Mouse (Mus musculus) heart, embryonic 15.5 days (tissue): ENCODE measurements around the gene Tab1. TPM values are rescaled to one million over a fixed set of nuclear protein-coding genes. Genes with fewer than 3 reads are reported as not detected.

ENCODE experiments used
- ATAC-seq: fragments of 200-750 bp; cut with Nextera tagmentation; replicated peaks from 2 replicates; pipeline ENCODE4 v1.8.0; 2017; ENCODE audit warnings: low read depth, moderate TSS enrichment; ENCODE audit not compliant: insufficient number of reproducible peaks, insufficient read depth, low FRiP score
- H3K27ac ChIP-seq: fragments of 300-500 bp; sonication (generic); 2 replicates; pipeline ENCODE4 v1.5.1; 2015; ENCODE audit warnings: mild to moderate bottlenecking, inconsistent platforms
- H3K27me3 ChIP-seq: fragments of 300-500 bp; sonication (generic); 2 replicates; pipeline ENCODE4 v1.6.1; 2015; ENCODE audit warnings: inconsistent platforms
- H3K36me3 ChIP-seq: fragments of 300-500 bp; sonication (generic); 2 replicates; pipeline ENCODE4 v1.6.1; 2015; ENCODE audit warnings: mild to moderate bottlenecking, inconsistent platforms
- H3K4me1 ChIP-seq: fragments of 300-500 bp; sonication (generic); replicated peaks from 2 replicates; pipeline ENCODE4 v1.6.1; 2015; ENCODE audit warnings: inconsistent platforms
- H3K4me2 ChIP-seq: fragments of 300-500 bp; sonication (generic); 2 replicates; pipeline ENCODE4 v1.6.1; 2015; ENCODE audit warnings: inconsistent platforms, mild to moderate bottlenecking, moderate library complexity
- H3K4me3 ChIP-seq: fragments of 300-500 bp; sonication (generic); 2 replicates; pipeline ENCODE4 v1.5.1; 2015; ENCODE audit warnings: mild to moderate bottlenecking, inconsistent platforms
- H3K9ac ChIP-seq: fragments of 300-500 bp; sonication (generic); 2 replicates; pipeline ENCODE4 v1.6.1; 2015; ENCODE audit warnings: mild to moderate bottlenecking, inconsistent platforms
- H3K9me3 ChIP-seq: fragments of 300-500 bp; sonication (generic); replicated peaks from 2 replicates; pipeline ENCODE4 v1.6.1; 2016; ENCODE audit warnings: inconsistent platforms
- WGBS: fragments of 180-500 bp; shearing (Covaris S2); methylation state at CpG from one replicate; pipeline ENCODE4 v1.1.7; 2015; ENCODE audit warnings: mixed read lengths; 5-methylcytosine and 5-hydroxymethylcytosine counted together
- polyA plus RNA-seq: library from polyadenylated mRNA; unstranded; fragments of >200 nt; fragmentation: Nextera tagmentation; extraction: Ambion mirVana; gene quantifications from 2 replicates; pipeline ENCODE4 v1.2.1, GENCODE M21; 2015

Tab1 gene
- polyA plus RNA-seq, 1 experiment from 2014 or later = 25.0 TPM

GRCm38 (mm10) chr15:80182072-80182700, 49.3 kb downstream of the Tab1 start:
- no peaks in the 10 kb centered on the region for H3K27me3 ChIP-seq
- no peaks in the 10 kb centered on the region for H3K36me3 ChIP-seq
- 67% methylated on average over 4 of the region's 4 CpGs for WGBS
- H3K4me1 ChIP-seq = no peaks in the 10 kb centered on the region
- H3K9ac ChIP-seq = no peak overlapping the region
- no peaks in the 10 kb centered on the region for H3K9me3 ChIP-seq
- H3K4me3 ChIP-seq = no peak overlapping the region
- no peak overlapping the region for H3K4me2 ChIP-seq
- H3K27ac ChIP-seq = no peak overlapping the region
- no peak for ATAC-seq

- Histone ChIP-seq H3K27me3 (0 out of 2 replicates have a peak, but pooled peaks cover 7% of the 10 kb centered on the region), H3K27ac (no peak overlapping the region), H3K36me3 (no peaks in the 10 kb centered on the region), H3K4me2 (no peak overlapping the region), H3K4me3 (no peak overlapping the region), H3K9ac (no peak overlapping the region), H3K4me1 (no peaks in the 10 kb centered on the region), H3K9me3 (no peaks in the 10 kb centered on the region)
- no peak for ATAC-seq
- WGBS = 67% methylated on average over 5 of the region's 5 CpGs
These were observed 56.0 kb downstream of the Tab1 start for GRCm38 (mm10) chr15:80188927-80189326.

DNA sequence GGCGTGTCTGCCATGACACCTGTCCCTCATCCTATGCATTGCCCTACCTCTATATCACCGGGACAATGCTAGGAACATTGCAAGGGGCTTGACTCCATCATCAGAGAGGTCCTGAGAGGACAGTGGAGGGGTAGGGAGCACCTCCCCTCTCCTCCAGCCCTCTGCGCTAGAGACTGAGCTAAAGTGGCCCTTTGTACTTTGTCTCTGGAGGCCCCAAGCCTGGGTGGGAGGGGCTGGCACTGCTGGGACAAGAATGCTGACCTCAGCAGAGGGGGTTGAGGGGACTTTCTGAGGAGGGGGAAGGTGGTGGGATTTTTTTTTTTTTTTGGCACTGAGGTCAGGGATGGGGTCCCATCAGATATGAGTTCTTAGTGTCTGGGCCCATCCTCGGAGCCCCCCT, 57.1 kb downstream of the Tab1 start:
- Histone ChIP-seq H3K9ac (no peak overlapping the region), H3K27me3 (0 out of 2 replicates have a peak, but pooled peaks cover 7% of the 10 kb centered on the region), H3K9me3 (no peaks in the 10 kb centered on the region), H3K27ac (no peak overlapping the region), H3K36me3 (no peaks in the 10 kb centered on the region), H3K4me1 (no peaks in the 10 kb centered on the region), H3K4me3 (no peak overlapping the region), H3K4me2 (no peak overlapping the region)
- 70% methylated on average over 4 of the region's 4 CpGs for WGBS
- ATAC-seq = no peak

GRCm38 (mm10) chr15:80191585-80192245, 58.8 kb downstream of the Tab1 start:
- 62% methylated on average over 8 of the region's 8 CpGs for WGBS

DNA sequence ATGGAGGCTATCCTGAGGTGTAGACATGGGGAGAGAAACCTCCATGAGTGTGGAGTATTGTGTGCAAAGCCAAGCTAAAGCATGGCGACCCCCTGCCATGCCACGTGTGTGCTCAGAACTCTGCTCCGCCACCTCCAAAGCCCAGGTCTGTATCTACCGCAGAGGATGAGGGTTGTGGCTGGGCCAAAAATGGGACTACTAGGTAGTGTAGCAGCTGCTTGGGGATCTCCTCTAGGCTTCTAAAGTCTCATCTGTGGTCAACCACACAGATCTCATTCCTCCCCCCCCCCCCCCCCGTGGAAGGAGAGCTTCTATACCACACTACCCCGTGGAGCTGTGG, 59.3 kb downstream of the Tab1 start:
- Histone ChIP-seq H3K4me2 (no peak overlapping the region), H3K4me3 (no peak overlapping the region), H3K9ac (no peak overlapping the region), H3K27ac (no peak overlapping the region), H3K27me3 (0 out of 2 replicates have a peak, but pooled peaks cover 7% of the 10 kb centered on the region), H3K9me3 (no peaks in the 10 kb centered on the region), H3K4me1 (no peaks in the 10 kb centered on the region), H3K36me3 (no peaks in the 10 kb centered on the region)
- ATAC-seq = no peak
- 80% methylated on average over 6 of the region's 6 CpGs for WGBS

More at GRCm38 (mm10) chr15:80191585-80192245, 58.8 kb downstream of the Tab1 start:
- Histone ChIP-seq H3K36me3 (no peaks in the 10 kb centered on the region), H3K9me3 (no peaks in the 10 kb centered on the region), H3K27ac (no peak overlapping the region), H3K9ac (no peak overlapping the region), H3K27me3 (0 out of 2 replicates have a peak, but pooled peaks cover 7% of the 10 kb centered on the region), H3K4me1 (no peaks in the 10 kb centered on the region), H3K4me3 (no peak overlapping the region), H3K4me2 (no peak overlapping the region)
- ATAC-seq = no peak

DNA sequence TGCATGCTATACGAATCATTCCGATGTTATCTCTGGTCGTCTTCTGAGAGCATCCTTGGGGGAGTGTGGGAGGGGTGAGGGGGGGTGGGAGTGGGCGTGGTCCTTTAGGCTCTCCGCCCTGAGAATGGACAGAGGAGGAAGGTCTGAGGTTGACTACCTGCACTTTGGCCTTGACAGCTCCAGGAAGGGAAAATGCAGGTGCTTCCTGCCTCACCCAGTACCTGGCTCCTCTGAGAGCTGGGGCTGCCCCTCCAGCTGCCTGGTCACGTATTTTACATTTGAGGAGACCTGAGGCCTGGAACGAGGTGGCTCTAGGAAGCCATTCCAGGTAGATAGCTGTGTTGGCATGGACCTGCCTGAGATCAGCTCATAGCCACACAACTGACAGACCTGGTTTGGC, 59.9 kb downstream of the Tab1 start:
- no peak overlapping the region for H3K9ac ChIP-seq
- ATAC-seq = no peak
- H3K9me3 ChIP-seq = no peaks in the 10 kb centered on the region
- H3K4me1 ChIP-seq = no peaks in the 10 kb centered on the region
- 0 out of 2 replicates have a peak, but pooled peaks cover 7% of the 10 kb centered on the region for H3K27me3 ChIP-seq
- no peak overlapping the region for H3K27ac ChIP-seq
- H3K4me2 ChIP-seq = no peak overlapping the region
- no peak overlapping the region for H3K4me3 ChIP-seq
- WGBS = 59% methylated on average over 7 of the region's 7 CpGs
- no peaks in the 10 kb centered on the region for H3K36me3 ChIP-seq

- H3K9me3 ChIP-seq = no peaks in the 10 kb centered on the region
- no peaks in the 10 kb centered on the region for H3K4me1 ChIP-seq
- no peak for ATAC-seq
- WGBS = 82% methylated on average over 2 of the region's 2 CpGs
- H3K27ac ChIP-seq = no peak overlapping the region
- no peaks in the 10 kb centered on the region for H3K27me3 ChIP-seq
- H3K9ac ChIP-seq = no peak overlapping the region
- no peak overlapping the region for H3K4me3 ChIP-seq
- no peak overlapping the region for H3K4me2 ChIP-seq
- H3K36me3 ChIP-seq = no peaks in the 10 kb centered on the region
These were observed 66.6 kb downstream of the Tab1 start for GRCm38 (mm10) chr15:80199556-80199955.

DNA sequence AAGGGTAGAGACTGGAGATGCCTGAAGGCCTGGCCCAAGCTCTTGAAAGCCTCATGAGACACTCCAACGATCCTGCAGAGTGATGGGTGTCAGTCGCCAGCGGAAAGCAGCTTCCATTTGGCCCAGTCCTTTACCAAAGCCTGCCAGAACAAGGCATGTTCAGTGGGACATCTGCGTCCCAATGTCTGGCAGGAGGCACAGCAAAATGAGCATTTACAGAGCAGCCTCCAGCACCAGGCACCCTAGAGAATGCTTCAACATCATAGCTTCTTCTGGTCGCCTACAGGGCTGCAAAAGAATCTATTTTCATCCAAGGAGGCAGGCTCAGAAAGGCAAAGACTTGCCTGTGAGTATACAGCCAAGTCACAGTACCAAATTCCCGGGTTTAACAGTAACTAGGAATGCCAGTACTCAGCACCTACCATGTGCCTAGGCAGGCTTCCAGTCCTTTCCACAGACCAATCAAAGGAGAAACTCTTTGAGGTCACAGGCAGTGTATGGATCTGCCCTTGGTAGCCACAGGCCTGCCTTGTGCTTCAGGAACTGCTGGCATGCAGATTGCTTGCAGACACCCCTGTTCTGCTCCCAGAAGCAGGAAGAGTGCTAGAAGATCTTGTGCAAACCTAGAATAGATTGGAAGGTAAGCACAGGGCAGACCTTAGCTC, 69.3 kb downstream of the Tab1 start:
- Histone ChIP-seq H3K4me3 (no peak overlapping the region), H3K4me1 (no peaks in the 10 kb centered on the region), H3K27ac (no peak overlapping the region), H3K9me3 (no peaks in the 10 kb centered on the region), H3K9ac (no peak overlapping the region), H3K4me2 (no peak overlapping the region), H3K27me3 (no peaks in the 10 kb centered on the region), H3K36me3 (no peaks in the 10 kb centered on the region)
- 67% methylated on average over 6 of the region's 6 CpGs for WGBS
- no peak for ATAC-seq

GRCm38 (mm10) chr15:80203406-80203805, 70.5 kb downstream of the Tab1 start:
- Histone ChIP-seq H3K4me2 (no peak overlapping the region), H3K9me3 (no peaks in the 10 kb centered on the region), H3K9ac (no peak overlapping the region), H3K27ac (no peak overlapping the region), H3K4me1 (no peaks in the 10 kb centered on the region), H3K27me3 (no peaks in the 10 kb centered on the region), H3K4me3 (no peak overlapping the region), H3K36me3 (no peaks in the 10 kb centered on the region)
- ATAC-seq = no peak
- 28% methylated on average over 4 of the region's 4 CpGs for WGBS

DNA sequence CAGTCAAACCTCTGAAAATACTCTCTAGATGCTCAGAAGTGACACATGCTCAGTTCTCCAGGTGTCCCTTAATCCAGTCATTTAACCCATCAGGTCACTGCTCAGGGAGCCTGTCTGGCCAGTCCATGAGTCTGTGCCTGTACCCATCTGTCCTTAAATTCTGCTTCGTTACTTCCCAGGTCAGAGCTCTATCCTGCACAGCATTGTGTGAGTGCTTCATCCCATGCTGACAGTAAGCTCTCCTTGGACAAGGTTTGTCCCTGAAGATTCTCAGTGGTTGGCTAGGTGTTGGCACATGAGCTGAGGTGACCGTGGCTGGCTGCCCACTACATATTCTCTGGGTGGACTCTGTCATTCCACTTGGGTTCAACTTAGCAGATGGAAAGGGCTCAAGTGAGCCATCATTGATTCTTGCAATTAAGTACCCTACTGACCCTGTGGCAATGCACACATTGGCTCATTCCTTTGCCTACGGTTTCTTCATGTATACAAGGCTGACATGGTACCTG, 73.2 kb downstream of the Tab1 start:
- Histone ChIP-seq H3K27me3 (no peaks in the 10 kb centered on the region), H3K4me2 (no peak overlapping the region), H3K27ac (no peak overlapping the region), H3K4me3 (no peak overlapping the region), H3K9ac (no peak overlapping the region), H3K36me3 (no peaks in the 10 kb centered on the region), H3K9me3 (no peaks in the 10 kb centered on the region), H3K4me1 (no peaks in the 10 kb centered on the region)
- WGBS = 84% methylated on average over 3 of the region's 3 CpGs
- no peak for ATAC-seq

GRCm38 (mm10) chr15:80208446-80208845, 75.5 kb downstream of the Tab1 start:
- WGBS = 48% methylated on average over 4 of the region's 4 CpGs
- no peak for ATAC-seq
- no peak overlapping the region for H3K9ac ChIP-seq
- H3K27ac ChIP-seq = no peak overlapping the region
- no peak overlapping the region for H3K4me2 ChIP-seq
- H3K27me3 ChIP-seq = no peaks in the 10 kb centered on the region
- no peaks in the 10 kb centered on the region for H3K9me3 ChIP-seq
- H3K4me1 ChIP-seq = no peaks in the 10 kb centered on the region
- H3K4me3 ChIP-seq = no peak overlapping the region
- H3K36me3 ChIP-seq = no peaks in the 10 kb centered on the region
